Mouse (Mus musculus) ES-E14 (cell line): Measurements from ENCODE around the gene Tspoap1. TPM values are rescaled to one million over a fixed set of nuclear protein-coding genes. Genes with fewer than 3 reads are reported as not detected.

Experiments used
- DNase-seq: peaks from one replicate; pipeline ENCODE4 v3.0.0-alpha.2; 2013; ENCODE audit warnings: low read depth, low spot score
- H3K27ac ChIP-seq: 2 replicates; pipeline ENCODE4 v1.5.1; 2012; ENCODE audit warnings: low read depth, mild to moderate bottlenecking, low read length, moderate library complexity, mixed read lengths; ENCODE audit not compliant: poor library complexity, insufficient read depth, severe bottlenecking
- H3K36me3 ChIP-seq: 2 replicates; pipeline ENCODE4 v1.6.1; 2012; ENCODE audit warnings: mild to moderate bottlenecking, low read length, moderate library complexity, mixed read lengths; ENCODE audit not compliant: control insufficient read depth, poor library complexity, insufficient read depth, severe bottlenecking
- H3K4me1 ChIP-seq, 2 experiments: fragments of 150-350 bp in 1 of 2; sonication (generic) in 1 of 2; 2 replicates each; pipeline ENCODE4 v1.6.1; 2012; ENCODE audit warnings: low read length in 2 of 2, mild to moderate bottlenecking in 1 of 2, mixed read lengths in 1 of 2; ENCODE audit not compliant: control insufficient read depth in 2 of 2, insufficient read depth in 2 of 2, poor library complexity in 1 of 2
- H3K4me3 ChIP-seq, 2 experiments: fragments of 150-350 bp in 1 of 2; sonication (generic) in 1 of 2; 2 replicates each; pipeline ENCODE4 v1.5.1; 2012; ENCODE audit warnings: low read length in 2 of 2, low read depth in 1 of 2, mild to moderate bottlenecking in 1 of 2, mixed read lengths in 1 of 2; ENCODE audit not compliant: insufficient read depth in 1 of 2, poor library complexity in 1 of 2, severe bottlenecking in 1 of 2
- H3K9ac ChIP-seq: 2 replicates; pipeline ENCODE4 v1.6.1; 2012; ENCODE audit warnings: low read depth, mild to moderate bottlenecking, low read length, mixed read lengths; ENCODE audit not compliant: poor library complexity, insufficient read depth, severe bottlenecking
- H3K9me3 ChIP-seq: fragments of 150-350 bp; sonication (generic); 2 replicates; pipeline ENCODE4 v1.6.1; 2012; ENCODE audit warnings: low read depth, mild to moderate bottlenecking, low read length; ENCODE audit not compliant: control insufficient read depth, insufficient read depth
- CHD2 ChIP-seq: IDR thresholded peaks from 2 replicates; pipeline ENCODE4 v1.6.1; 2014; ENCODE audit warnings: mild to moderate bottlenecking, low read depth, low read length, inconsistent platforms
- HCFC1 ChIP-seq: IDR thresholded peaks from 2 replicates; pipeline ENCODE4 v1.6.1; 2012; ENCODE audit warnings: low read length, inconsistent platforms, borderline replicate concordance; ENCODE audit not compliant: insufficient read depth
- MAFK ChIP-seq: IDR thresholded peaks from 2 replicates; pipeline ENCODE4 v1.6.1; 2014; ENCODE audit warnings: mild to moderate bottlenecking, low read depth, low read length, inconsistent platforms; ENCODE audit not compliant: insufficient read depth
- ZC3H11A ChIP-seq: IDR thresholded peaks from 2 replicates; pipeline ENCODE4 v1.6.1; 2012; ENCODE audit warnings: low read depth, mild to moderate bottlenecking, inconsistent platforms, low read length, borderline replicate concordance
- ZNF384 ChIP-seq: IDR thresholded peaks from 2 replicates; pipeline ENCODE4 v1.6.1; 2012; ENCODE audit warnings: low read depth, low read length, inconsistent platforms
- in situ Hi-C, 2 experiments: fragments of 600-800 bp; cut with MboI; formaldehyde crosslinking; loops; one replicate each; pipeline ENCODE4 v1.15.1; 2025; ENCODE audit warnings: low sequenced_read_pairs in 2 of 2, inconsistent platforms in 1 of 2; ENCODE audit not compliant: unreplicated experiment in 2 of 2
- total RNA-seq: library from RNA; depleted of rRNA; stranded (reverse); fragments of 300-350 nt; gene quantifications from 2 replicates; pipeline ENCODE4 v1.2.3, GENCODE M21; 2012

Tspoap1 gene
- total RNA-seq, 1 experiment = 1.8 TPM

GRCm38 (mm10) chr11:87780130-87780529 is 19.8 kb downstream of the Tspoap1 start:
- H3K9ac ChIP-seq = no peak overlapping the region
- no peaks in the 10 kb centered on the region for H3K9me3 ChIP-seq
- in situ Hi-C loops = no loop called here
- TF ChIP-seq HCFC1 = no peak
- no peak for TF ChIP-seq ZNF384
- no peak for TF ChIP-seq CHD2
- no peak for TF ChIP-seq ZC3H11A
- no peak for TF ChIP-seq MAFK
- peaks cover 0 to 5% of the 10 kb centered on the region in 2 experiments; a peak in 2 of 4 replicates for H3K4me1 ChIP-seq
- no peaks in the 10 kb centered on the region for H3K36me3 ChIP-seq
- H3K27ac ChIP-seq = no peak overlapping the region
- H3K4me3 ChIP-seq = no peak overlapping the region
- no peak for DNase-seq

- no peaks in the 10 kb centered on the region for H3K9me3 ChIP-seq
- TF ChIP-seq ZNF384 (no peak), CHD2 (no peak), ZC3H11A (no peak), MAFK (no peak), HCFC1 (no peak)
- no peaks in the 10 kb centered on the region for H3K36me3 ChIP-seq
- no peak overlapping the region for H3K4me3 ChIP-seq
- H3K9ac ChIP-seq = no peak overlapping the region
- in situ Hi-C loops = no loop called here
- no peaks in the 10 kb centered on the region for H3K4me1 ChIP-seq
- DNase-seq = no peak
- no peak overlapping the region for H3K27ac ChIP-seq
These were observed 29.7 kb downstream of the Tspoap1 start for GRCm38 (mm10) chr11:87790088-87790487.

- TF ChIP-seq ZNF384 = no peak
- no peak for TF ChIP-seq ZC3H11A
- no peak for TF ChIP-seq HCFC1
- no peak for TF ChIP-seq CHD2
- no peak for TF ChIP-seq MAFK
- in situ Hi-C loops = no loop called here
These were observed 33.1 kb downstream of the Tspoap1 start, which contains the start of gene Mpo for GRCm38 (mm10) chr11:87793460-87793859. Gene Mpo, plus strand, starts transcription at chr11:87793581.

GRCm38 (mm10) chr11:87801711-87802275 is 41.5 kb downstream of the Tspoap1 start:
- no peak for DNase-seq
- Histone ChIP-seq H3K9ac (no peak overlapping the region), H3K36me3 (no peaks in the 10 kb centered on the region), H3K4me1 (peaks cover 0 to 8% of the 10 kb centered on the region in 2 experiments; a peak in 1 of 4 replicates), H3K27ac (no peak overlapping the region), H3K9me3 (no peaks in the 10 kb centered on the region), H3K4me3 (peak overlapping the region in 1 of 2 experiments; percentile 56; a peak in 1 of 4 replicates)
- TF ChIP-seq ZNF384 = no peak
- TF ChIP-seq HCFC1 = no peak
- no peak for TF ChIP-seq ZC3H11A
- no peak for TF ChIP-seq CHD2
- no peak for TF ChIP-seq MAFK
- in situ Hi-C loops = no loop called here

More at GRCm38 (mm10) chr11:87793460-87793859, 33.1 kb downstream of the Tspoap1 start, which contains the start of gene Mpo:
- no peak for DNase-seq
- Histone ChIP-seq H3K36me3 (no peaks in the 10 kb centered on the region), H3K4me1 (peaks cover 0 to 3% of the 10 kb centered on the region in 2 experiments; a peak in 1 of 4 replicates), H3K9ac (no peak within 1 kb of the TSS), H3K27ac (no peak within 1 kb of the TSS), H3K9me3 (no peaks in the 10 kb centered on the region), H3K4me3 (no peak within 1 kb of the TSS)
